Mouse (Mus musculus) E14TG2a.4 (cell line): ENCODE data around the gene Anxa5.

ENCODE experiments used
- CTCF ChIP-seq: conservative IDR thresholded peaks from 2 replicates; pipeline ENCODE4 v1.5.1; 2014; ENCODE audit warnings: low read length
- NANOG ChIP-seq: IDR thresholded peaks from 2 replicates; pipeline ENCODE4 v1.6.1; 2014; ENCODE audit warnings: borderline replicate concordance, low read length, mixed read lengths

GRCm38 (mm10) chr3:36462348-36462747 is 13.3 kb downstream of the Anxa5 start:
- TF ChIP-seq CTCF (no peak), NANOG (no peak)
